Mouse (Mus musculus) intestine, embryonic 14.5 days (tissue): ENCODE data around the gene Akt3. TPM values are rescaled to one million over a fixed set of nuclear protein-coding genes. Genes with fewer than 3 reads are reported as not detected.

Experiments used
- ATAC-seq: fragments of 200-750 bp; cut with Nextera tagmentation; replicated peaks from 2 replicates; pipeline ENCODE4 v1.8.0; 2017; ENCODE audit warnings: low read depth, moderate number of reproducible peaks, moderate TSS enrichment, moderate library complexity; ENCODE audit not compliant: low FRiP score, low TSS enrichment
- DNase-seq: peaks from one replicate; pipeline ENCODE4 v3.0.0-alpha.2; 2018; ENCODE audit warnings: low spot score
- H3K27ac ChIP-seq: fragments of 300-500 bp; sonication (generic); 2 replicates; pipeline ENCODE4 v1.5.1; 2014; ENCODE audit warnings: low read depth, mild to moderate bottlenecking, control low read depth
- H3K27me3 ChIP-seq: fragments of 300-500 bp; sonication (generic); replicated peaks from 2 replicates; pipeline ENCODE4 v1.6.1; 2014; ENCODE audit warnings: low read length, control low read depth; ENCODE audit not compliant: control insufficient read depth, insufficient read depth
- H3K36me3 ChIP-seq: fragments of 300-500 bp; sonication (generic); 2 replicates; pipeline ENCODE4 v1.6.1; 2014; ENCODE audit warnings: low read length, control low read depth; ENCODE audit not compliant: control insufficient read depth, insufficient read depth
- H3K4me1 ChIP-seq: fragments of 300-500 bp; sonication (generic); replicated peaks from 2 replicates; pipeline ENCODE4 v1.6.1; 2014; ENCODE audit warnings: low read length, control low read depth, mixed read lengths; ENCODE audit not compliant: control insufficient read depth, insufficient read depth
- H3K4me2 ChIP-seq: fragments of 300-500 bp; sonication (generic); 2 replicates; pipeline ENCODE4 v1.6.1; 2014; ENCODE audit warnings: low read length
- H3K4me3 ChIP-seq: fragments of 300-500 bp; sonication (generic); 2 replicates; pipeline ENCODE4 v1.5.1; 2014; ENCODE audit warnings: low read depth, low read length, control low read depth, mixed read lengths
- H3K9ac ChIP-seq: fragments of 300-500 bp; sonication (generic); 2 replicates; pipeline ENCODE4 v1.6.1; 2014; ENCODE audit warnings: mild to moderate bottlenecking, low read length
- H3K9me3 ChIP-seq: fragments of 300-500 bp; sonication (generic); 2 replicates; pipeline ENCODE4 v1.6.1; 2016; ENCODE audit warnings: low read length, control low read depth; ENCODE audit not compliant: control insufficient read depth
- WGBS: fragments of 180-500 bp; shearing (Covaris S2); extraction: QIAGEN DNeasy Blood & Tissue Kit; methylation state at CpG from one replicate; pipeline ENCODE4 v1.1.7; 2014; 5-methylcytosine and 5-hydroxymethylcytosine counted together
- polyA plus RNA-seq: library from polyadenylated mRNA; unstranded; fragments of >200 nt; fragmentation: Nextera tagmentation; extraction: Ambion mirVana; gene quantifications from 2 replicates; pipeline ENCODE4 v1.2.1, GENCODE M21; 2014

Gene Akt3
- polyA plus RNA-seq, 1 experiment from 2014 or later: 6.8 TPM

DNA sequence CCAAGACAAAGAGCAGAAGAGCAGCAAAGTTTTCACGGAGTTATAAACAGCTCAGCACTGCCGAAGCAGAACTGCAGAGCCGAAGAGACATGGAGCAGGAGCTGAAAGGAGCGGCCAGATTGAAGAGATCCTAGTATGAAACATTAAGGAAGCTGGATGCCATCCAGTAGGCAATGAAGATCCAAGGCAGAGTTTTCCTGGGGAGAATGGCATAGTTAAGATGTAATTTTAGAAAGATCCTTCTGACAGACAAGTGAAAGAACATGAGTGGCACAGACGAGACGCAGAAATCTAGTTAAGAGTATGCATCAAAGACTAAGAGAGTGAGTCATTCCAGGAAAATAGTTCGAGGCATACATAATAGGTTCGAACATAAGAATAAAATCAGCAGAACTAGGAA is 131.3 kb downstream of the Akt3 start:
- DNase-seq: no peak
- 61% methylated on average over 8 of the region's 8 CpGs for WGBS
- 0 out of 2 replicates have a peak, but pooled peaks cover 4% of the 10 kb centered on the region for H3K36me3 ChIP-seq

DNA sequence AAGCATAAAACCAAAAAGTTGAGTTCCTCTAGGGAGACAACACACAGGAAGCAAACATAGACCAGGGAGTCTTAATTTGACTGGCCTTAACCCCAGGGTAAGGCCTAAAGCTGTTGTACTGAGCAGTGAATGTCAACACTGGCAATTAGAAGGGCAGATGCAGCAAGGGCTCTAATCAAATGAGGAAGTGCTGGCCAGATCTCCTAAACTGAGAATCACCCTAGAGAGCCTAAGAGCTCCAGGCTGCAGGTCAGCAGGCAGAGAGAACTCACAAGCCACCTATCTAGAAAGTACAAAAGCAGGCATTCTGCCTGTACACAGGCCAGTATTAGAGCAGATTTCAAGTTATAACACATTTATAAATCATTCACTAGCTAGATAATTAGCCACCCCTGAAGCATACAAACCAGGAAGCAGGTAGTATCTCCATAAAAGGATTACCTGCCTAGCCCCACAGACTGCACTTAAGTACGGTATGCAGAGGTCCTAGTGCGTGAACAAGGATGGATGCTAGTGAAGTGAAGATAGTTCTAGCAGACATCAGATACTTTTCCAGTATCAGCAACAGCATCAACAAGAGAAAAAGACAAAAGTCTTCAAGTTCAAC is 147.2 kb downstream of the Akt3 start:
- DNase-seq: no peak

More for the DNA sequence above, 131.3 kb downstream of the Akt3 start:
- Histone ChIP-seq H3K4me1 (no peaks in the 10 kb centered on the region), H3K4me3 (no peak overlapping the region), H3K27me3 (no peaks in the 10 kb centered on the region), H3K9me3 (no peaks in the 10 kb centered on the region), H3K4me2 (no peak overlapping the region), H3K9ac (no peak overlapping the region), H3K27ac (no peak overlapping the region)
- ATAC-seq: no peak

DNA sequence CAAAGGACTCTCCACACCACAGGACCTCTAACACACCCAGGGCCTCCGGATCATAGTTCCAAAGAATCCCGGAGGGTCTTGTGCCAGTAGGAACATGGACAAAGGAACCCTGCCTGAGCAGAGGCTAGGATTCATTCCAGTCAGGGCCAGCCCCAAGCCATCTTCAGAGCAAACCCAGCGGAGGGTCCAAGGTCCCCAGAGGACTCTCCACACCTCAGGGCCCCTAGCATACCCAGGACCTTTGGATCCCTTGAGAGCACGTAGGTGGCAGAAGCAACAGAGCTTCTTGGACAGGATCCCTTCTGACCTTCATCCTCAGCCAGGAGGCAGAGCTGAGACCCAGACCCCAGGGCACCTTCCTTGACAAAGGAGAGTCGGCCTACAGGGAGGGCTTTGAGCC is 167.5 kb downstream of the Akt3 start:
- 91% methylated on average over 5 of the region's 5 CpGs for WGBS
- Histone ChIP-seq H3K36me3 (no peaks in the 10 kb centered on the region), H3K27ac (no peak overlapping the region), H3K4me2 (no peak overlapping the region), H3K27me3 (no peaks in the 10 kb centered on the region), H3K4me1 (no peaks in the 10 kb centered on the region), H3K4me3 (no peak overlapping the region), H3K9me3 (no peaks in the 10 kb centered on the region), H3K9ac (no peak overlapping the region)
- DNase-seq (no peak), ATAC-seq (no peak)

More for the DNA sequence above, 147.2 kb downstream of the Akt3 start:
- H3K4me1 ChIP-seq: peaks cover 7% of the 10 kb centered on the region; the same call in 1 of the 2 replicates
- H3K27me3 ChIP-seq: no peaks in the 10 kb centered on the region
- H3K36me3 ChIP-seq: no peaks in the 10 kb centered on the region
- 0 out of 2 replicates have a peak overlapping the region, but pooled peaks have one; percentile 22 for H3K27ac ChIP-seq
- H3K9me3 ChIP-seq: no peaks in the 10 kb centered on the region
- WGBS: 65% methylated on average over 2 of the region's 2 CpGs
- H3K4me2 ChIP-seq: no peak overlapping the region
- no peak overlapping the region for H3K9ac ChIP-seq
- no peak; the same call in 1 of the 2 replicates for ATAC-seq
- H3K4me3 ChIP-seq: no peak overlapping the region

DNA sequence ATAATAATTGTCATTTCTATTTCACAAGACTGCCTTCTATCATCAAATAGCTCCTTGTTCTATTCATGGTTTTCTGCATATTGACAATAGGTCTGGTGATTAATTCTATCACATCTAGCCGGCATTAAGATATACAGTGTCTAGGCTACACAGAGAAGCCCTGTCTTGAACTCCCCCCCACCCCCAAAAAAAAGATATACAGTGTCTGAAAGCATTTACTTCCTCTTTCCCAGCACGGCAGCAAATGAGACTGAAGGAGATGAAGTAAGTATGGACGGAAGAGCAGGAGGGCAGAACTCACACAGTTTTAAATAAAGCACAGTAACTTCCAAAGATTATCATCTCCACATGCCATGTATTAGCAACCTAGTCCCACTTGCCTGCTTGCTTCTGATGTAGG is 168.5 kb downstream of the Akt3 start:
- DNase-seq (no peak), ATAC-seq (no peak)
- no peak overlapping the region for H3K27ac ChIP-seq
- no peak overlapping the region for H3K9ac ChIP-seq
- 43% methylated on average over 3 of the region's 3 CpGs for WGBS
- no peaks in the 10 kb centered on the region for H3K36me3 ChIP-seq
- peaks cover 2% of the 10 kb centered on the region; the same call in 1 of the 2 replicates for H3K9me3 ChIP-seq
- H3K4me3 ChIP-seq: no peak overlapping the region
- H3K4me1 ChIP-seq: no peaks in the 10 kb centered on the region
- no peaks in the 10 kb centered on the region for H3K27me3 ChIP-seq
- H3K4me2 ChIP-seq: no peak overlapping the region

DNA sequence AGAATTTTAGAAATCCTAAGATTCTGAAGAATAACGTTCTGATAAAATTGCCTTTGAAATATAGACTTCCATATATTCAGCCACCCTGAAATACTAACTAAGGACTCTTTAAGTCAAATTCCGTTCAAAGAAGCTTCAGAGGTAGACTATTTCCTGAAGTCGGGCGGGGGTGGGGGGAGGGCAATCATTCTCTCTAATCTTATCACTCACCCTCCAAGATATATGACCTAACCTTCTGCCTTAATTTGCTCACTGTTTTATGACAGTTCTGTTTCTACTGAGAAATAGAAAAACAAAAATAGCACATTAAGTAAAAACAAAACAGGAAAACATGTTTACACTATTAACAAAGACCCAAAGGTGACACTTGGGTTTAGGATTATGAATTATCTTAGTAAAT is 169.0 kb downstream of the Akt3 start:
- ATAC-seq: no peak
- WGBS: 73% methylated on average over 4 of the region's 4 CpGs

DNA sequence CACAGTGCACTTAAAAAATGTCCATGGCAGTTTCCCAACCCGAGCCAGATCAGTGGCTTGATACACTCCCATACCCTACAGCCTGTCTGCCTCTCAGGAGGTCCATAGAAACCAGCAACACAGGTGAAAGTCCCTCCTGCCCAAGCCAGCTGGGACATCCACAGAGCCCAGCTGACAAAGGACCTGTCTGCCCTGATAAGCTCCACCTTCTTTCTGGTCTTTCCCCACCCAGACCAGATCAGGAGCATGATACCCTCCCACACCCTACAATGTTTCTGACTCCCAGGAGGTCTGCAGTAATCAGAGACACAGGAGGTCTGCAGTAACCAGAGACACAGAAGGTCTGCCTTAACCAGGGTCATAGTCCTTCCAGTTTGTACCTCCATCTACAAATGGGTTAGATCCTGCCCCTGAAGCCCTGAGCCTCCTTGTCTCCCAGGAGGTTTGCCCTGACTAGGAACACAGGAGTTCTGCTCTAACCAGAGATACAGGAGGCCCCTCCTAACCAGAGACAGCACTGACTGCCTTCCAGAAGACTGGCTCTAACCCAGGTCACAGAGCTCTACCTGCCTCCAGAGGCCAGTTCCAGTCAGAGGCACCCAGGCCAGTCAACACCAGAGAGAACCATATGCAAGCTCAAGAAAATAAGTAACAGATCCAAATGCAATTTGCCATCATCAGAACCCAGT is 175.9 kb downstream of the Akt3 start:
- Histone ChIP-seq H3K36me3 (no peaks in the 10 kb centered on the region; the same call in 1 of the 2 replicates), H3K27ac (no peak overlapping the region), H3K4me3 (no peak overlapping the region), H3K4me1 (no peaks in the 10 kb centered on the region), H3K4me2 (no peak overlapping the region), H3K9me3 (peaks cover 2% of the 10 kb centered on the region; the same call in 1 of the 2 replicates), H3K27me3 (no peaks in the 10 kb centered on the region), H3K9ac (no peak overlapping the region)
- WGBS: 89% methylated on average over 1 of the region's 1 CpGs
- ATAC-seq (no peak), DNase-seq (no peak)

More for the DNA sequence above, 169.0 kb downstream of the Akt3 start:
- Histone ChIP-seq H3K9ac (no peak overlapping the region), H3K4me2 (no peak overlapping the region), H3K27me3 (no peaks in the 10 kb centered on the region), H3K9me3 (peaks cover 2% of the 10 kb centered on the region; the same call in 1 of the 2 replicates), H3K27ac (no peak overlapping the region), H3K4me1 (no peaks in the 10 kb centered on the region), H3K4me3 (no peak overlapping the region), H3K36me3 (no peaks in the 10 kb centered on the region)
- no peak for DNase-seq

DNA sequence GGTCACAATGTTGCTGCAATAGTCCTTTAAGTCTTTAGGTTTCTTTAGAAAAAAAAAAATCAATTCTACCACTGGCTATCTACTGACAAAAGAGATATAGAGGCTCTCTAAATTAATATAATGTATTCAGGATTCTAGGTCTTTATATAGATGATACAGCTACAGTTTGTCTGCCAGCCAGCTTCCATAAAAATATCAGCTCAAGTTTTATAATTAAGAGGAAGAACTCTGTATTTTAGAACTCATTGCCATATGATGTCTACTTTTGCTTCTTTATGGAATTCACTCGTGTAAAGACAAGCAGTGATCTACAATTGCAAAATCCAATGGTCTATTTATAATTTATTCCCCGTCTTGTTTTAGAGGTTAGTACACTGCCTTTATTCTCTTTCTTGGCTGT is 188.8 kb downstream of the Akt3 start:
- H3K4me2 ChIP-seq: no peak overlapping the region
- ATAC-seq (no peak), DNase-seq (no peak)
- H3K4me3 ChIP-seq: no peak overlapping the region
- H3K4me1 ChIP-seq: no peaks in the 10 kb centered on the region
- WGBS: 85% methylated on average over 2 of the region's 2 CpGs
- H3K36me3 ChIP-seq: no peaks in the 10 kb centered on the region
- H3K9me3 ChIP-seq: no peaks in the 10 kb centered on the region
- H3K27me3 ChIP-seq: no peaks in the 10 kb centered on the region
- H3K27ac ChIP-seq: no peak overlapping the region
- no peak overlapping the region for H3K9ac ChIP-seq

DNA sequence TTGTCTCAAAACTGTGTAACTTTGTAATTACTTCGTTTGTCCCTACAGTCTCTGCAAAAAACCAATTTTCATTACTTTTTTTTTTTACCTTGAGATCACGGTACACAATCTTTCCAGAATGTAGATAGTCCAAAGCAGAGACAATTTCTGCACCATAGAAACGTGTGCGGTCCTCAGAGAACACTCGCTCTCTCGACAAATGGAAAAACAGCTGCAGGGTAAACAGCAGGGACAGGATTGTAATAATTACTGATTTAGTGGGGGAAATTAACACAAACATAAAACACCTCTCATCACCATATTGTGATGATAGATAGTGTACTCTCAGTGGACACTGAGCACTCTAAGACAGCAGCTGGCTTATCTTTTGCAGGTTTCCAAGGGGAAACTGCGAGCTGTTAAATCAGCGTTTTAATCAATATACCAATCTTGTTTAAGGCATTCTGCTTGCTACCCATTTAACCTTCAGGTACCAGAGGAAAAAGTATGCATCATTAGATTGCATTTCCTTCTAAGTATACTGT is 190.8 kb downstream of the Akt3 start:
- Histone ChIP-seq H3K4me3 (no peak overlapping the region), H3K4me1 (no peaks in the 10 kb centered on the region), H3K27ac (no peak overlapping the region), H3K9me3 (no peaks in the 10 kb centered on the region), H3K27me3 (no peaks in the 10 kb centered on the region), H3K9ac (no peak overlapping the region), H3K4me2 (no peak overlapping the region), H3K36me3 (peaks cover 3% of the 10 kb centered on the region; the same call in 1 of the 2 replicates)
- WGBS: 75% methylated on average over 8 of the region's 8 CpGs
- ATAC-seq: no peak
- no peak for DNase-seq
